Mouse (Mus musculus) G1E (cell line): ENCODE data around the gene Adgrv1.

Experiments
- CTCF ChIP-seq: IDR thresholded peaks from 2 replicates; pipeline ENCODE4 v1.5.1; 2012; ENCODE audit warnings: low read depth, low read length, inconsistent platforms, mixed read lengths
- GATA1 ChIP-seq: IDR thresholded peaks from 2 replicates; pipeline ENCODE4 v1.6.1; 2012; ENCODE audit warnings: borderline replicate concordance, low read length, inconsistent platforms, mixed read lengths
- POLR2AphosphoS5 ChIP-seq: IDR thresholded peaks from 2 replicates; pipeline ENCODE4 v1.6.1; 2012; ENCODE audit warnings: low read depth, low read length, inconsistent platforms; ENCODE audit not compliant: insufficient replicate concordance
- TAL1 ChIP-seq: conservative IDR thresholded peaks from 2 replicates; pipeline ENCODE4 v1.6.1; 2012; ENCODE audit warnings: low read depth, low read length, inconsistent platforms, mixed read lengths

GRCm38 (mm10) chr13:81667713-81668112 lies 34.8 kb upstream of the Adgrv1 start:
- TF ChIP-seq CTCF, result no peak
- TF ChIP-seq POLR2AphosphoS5, result no peak
- no peak for TF ChIP-seq GATA1
- no peak for TF ChIP-seq TAL1
